Mouse (Mus musculus): ENCODE measurements around the gene Pkhd1. TPM values are rescaled to one million over a fixed set of nuclear protein-coding genes. Genes with fewer than 3 reads are reported as not detected.

Gene Pkhd1
- polyA plus RNA-seq, 1 experiment, result 1.1 TPM

DNA sequence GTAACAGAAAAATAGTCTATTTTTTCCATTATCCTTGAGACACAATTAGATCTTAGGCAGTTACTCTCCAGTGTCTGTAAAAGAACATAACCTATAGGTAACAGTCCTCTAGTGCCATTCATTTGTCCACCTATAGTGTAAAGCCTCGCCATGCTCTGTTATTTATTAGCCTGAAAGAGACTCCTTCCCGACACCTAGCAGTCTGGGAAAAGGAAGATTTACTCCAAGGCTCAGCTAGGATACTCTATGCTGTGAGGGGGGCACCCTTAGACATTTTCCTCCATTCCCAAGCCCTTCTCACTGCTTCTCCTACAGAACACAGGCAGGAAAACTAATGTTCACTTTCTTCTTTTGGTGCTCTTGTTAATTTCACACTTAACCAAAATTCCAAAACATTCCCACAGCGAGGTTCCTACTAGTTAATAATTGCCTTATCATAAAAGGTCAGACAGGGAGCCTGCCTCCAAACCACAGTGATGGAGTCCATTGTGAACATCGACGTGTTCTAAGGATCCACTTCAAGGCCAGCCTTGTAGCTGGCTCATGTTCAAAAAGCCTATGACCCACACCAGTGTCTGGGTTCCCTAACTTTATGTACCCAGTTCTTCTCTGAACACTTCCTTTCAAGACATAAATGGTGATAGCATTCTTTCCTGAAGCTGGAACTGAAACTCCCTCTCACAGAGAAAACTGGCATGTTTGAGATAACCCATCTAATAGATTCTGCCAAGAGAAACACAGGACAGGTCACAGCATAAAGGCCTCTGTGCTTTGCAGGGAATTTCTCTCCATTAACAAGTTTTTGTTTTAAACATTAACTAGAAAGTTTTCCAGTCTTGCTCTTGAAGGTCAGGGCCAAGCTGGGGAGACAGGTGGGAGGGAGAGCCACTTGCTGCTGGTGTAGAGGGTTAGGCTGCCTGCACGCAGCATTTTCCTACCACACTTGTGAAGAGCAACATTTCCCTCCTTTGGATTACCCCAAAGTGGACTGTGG, 35.9 kb upstream of the Pkhd1 start:
- Histone ChIP-seq H3K36me3 (ENCODE audit: control insufficient read depth, insufficient read depth) (no peaks in the 10 kb centered on the region), H3K27me3 (ENCODE audit: control insufficient read depth, insufficient read depth, insufficient read length) (no peaks in the 10 kb centered on the region)
- TF ChIP-seq CEBPB (IDR thresholded peaks at IDR 0.05; ENCODE audit: insufficient read depth, poor library complexity, severe bottlenecking) (no peak), MYOD1 (IDR thresholded peaks at IDR 0.05; ENCODE audit: control insufficient read depth in 1 of 3, insufficient read length in 2 of 3, low read depth in 2 of 3) (peak in 2 of 3 experiments; percentile 19 to 64), TCF3 (IDR thresholded peaks at IDR 0.05; ENCODE audit: insufficient read length, low read depth) (no peak), USF1 (IDR thresholded peaks at IDR 0.05; ENCODE audit: low read depth) (no peak), REST (IDR thresholded peaks at IDR 0.05; ENCODE audit: insufficient read depth, insufficient read length) (no peak), POLR2AphosphoS2 (IDR thresholded peaks at IDR 0.05; ENCODE audit: insufficient read length, low read depth) (no peak), MYOG (IDR thresholded peaks at IDR 0.05; ENCODE audit: control insufficient read depth in 1 of 3, insufficient read depth in 1 of 3, insufficient read length in 2 of 3, low read depth in 2 of 3) (peak in 1 of 3 experiments; percentile 65), TCF12 (IDR thresholded peaks at IDR 0.05; ENCODE audit: insufficient read depth, poor library complexity, severe bottlenecking) (no peak)

GRCm38 (mm10) chr1:20634856-20635255, 17.0 kb upstream of the Pkhd1 start:
- H3K4me3 ChIP-seq, result no peak overlapping the region
- H3K79me2 ChIP-seq (ENCODE audit: control insufficient read depth, insufficient read depth), result no peaks in the 10 kb centered on the region
- no peaks in the 10 kb centered on the region for H3K36me3 ChIP-seq (ENCODE audit: control insufficient read depth, insufficient read depth)
- TF ChIP-seq MYOG (IDR thresholded peaks at IDR 0.05; ENCODE audit: control insufficient read depth in 1 of 3, insufficient read depth in 1 of 3, insufficient read length in 2 of 3, low read depth in 2 of 3) (no peak), POLR2AphosphoS2 (IDR thresholded peaks at IDR 0.05; ENCODE audit: insufficient read length, low read depth) (no peak), REST (IDR thresholded peaks at IDR 0.05; ENCODE audit: insufficient read depth, insufficient read length) (no peak), TCF3 (IDR thresholded peaks at IDR 0.05; ENCODE audit: insufficient read length, low read depth) (no peak), MAX (IDR thresholded peaks at IDR 0.05; ENCODE audit: low read depth) (no peak), USF1 (IDR thresholded peaks at IDR 0.05; ENCODE audit: low read depth) (no peak), MYOD1 (IDR thresholded peaks at IDR 0.05; ENCODE audit: control insufficient read depth in 1 of 3, insufficient read length in 2 of 3, low read depth in 2 of 3) (no peak), E2F4 (IDR thresholded peaks at IDR 0.05; ENCODE audit: insufficient read depth) (no peak), TCF12 (IDR thresholded peaks at IDR 0.05; ENCODE audit: insufficient read depth, poor library complexity, severe bottlenecking) (no peak), CEBPB (IDR thresholded peaks at IDR 0.05; ENCODE audit: insufficient read depth, poor library complexity, severe bottlenecking) (no peak), POLR2A (IDR thresholded peaks at IDR 0.05; ENCODE audit: insufficient read length, low read depth) (no peak), SRF (IDR thresholded peaks at IDR 0.05; ENCODE audit: control insufficient read depth, insufficient read length, low read depth) (no peak)
- no peak overlapping the region for H3ac ChIP-seq (ENCODE audit: control insufficient read depth, insufficient read length)
- H3K4me2 ChIP-seq (ENCODE audit: low read depth), result peak overlapping the region; percentile 64
- H3K27me3 ChIP-seq (ENCODE audit: control insufficient read depth, insufficient read depth, insufficient read length), result no peaks in the 10 kb centered on the region

More for the DNA sequence above, 35.9 kb upstream of the Pkhd1 start:
- Histone ChIP-seq H3K4me3 (no peak overlapping the region), H3K4me2 (ENCODE audit: low read depth) (peak overlapping the region; percentile 48), H3K79me2 (ENCODE audit: control insufficient read depth, insufficient read depth) (no peaks in the 10 kb centered on the region), H3ac (ENCODE audit: control insufficient read depth, insufficient read length) (no peak overlapping the region)

DNA sequence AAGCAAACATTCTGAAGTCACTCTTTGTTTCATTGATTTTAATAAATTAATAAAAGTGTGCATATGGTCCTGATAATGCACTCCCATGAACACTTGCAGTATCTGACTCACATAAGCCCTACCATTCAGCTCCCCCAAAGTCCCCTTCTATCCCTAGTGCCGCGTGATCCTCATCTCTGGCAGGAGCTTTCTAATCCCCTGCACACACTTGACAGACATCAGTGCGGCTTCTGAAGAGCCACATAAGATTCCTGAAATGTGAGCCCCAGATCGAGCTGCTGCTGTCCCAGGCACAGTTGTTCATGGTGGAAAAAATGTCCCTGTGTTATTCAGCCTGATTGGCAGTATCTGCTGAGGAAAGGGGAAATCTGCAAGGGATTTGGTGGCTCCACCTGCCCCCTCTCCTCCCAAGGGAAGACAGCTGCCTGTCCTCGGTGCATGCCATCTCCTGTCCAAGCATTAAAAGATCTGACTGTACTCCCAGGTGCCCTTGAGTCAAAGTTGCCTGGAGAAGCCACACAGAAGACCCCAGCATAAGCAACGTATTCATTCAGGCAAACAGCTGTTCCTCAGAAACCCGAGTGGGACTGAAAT, 15.5 kb upstream of the Pkhd1 start:
- Histone ChIP-seq H3K79me2 (ENCODE audit: control insufficient read depth, insufficient read depth) (no peaks in the 10 kb centered on the region), H3ac (ENCODE audit: control insufficient read depth, insufficient read length) (no peak overlapping the region), H3K4me2 (ENCODE audit: low read depth) (peak overlapping the region; percentile 13), H3K4me3 (no peak overlapping the region), H3K27me3 (ENCODE audit: control insufficient read depth, insufficient read depth, insufficient read length) (no peaks in the 10 kb centered on the region), H3K36me3 (ENCODE audit: control insufficient read depth, insufficient read depth) (no peaks in the 10 kb centered on the region)
- TF ChIP-seq TCF12 (IDR thresholded peaks at IDR 0.05; ENCODE audit: insufficient read depth, poor library complexity, severe bottlenecking), result peak; percentile 94
- peak; percentile 82 to 97 (median 87) for TF ChIP-seq MYOG (IDR thresholded peaks at IDR 0.05; ENCODE audit: control insufficient read depth in 1 of 3, insufficient read depth in 1 of 3, insufficient read length in 2 of 3, low read depth in 2 of 3)
- TF ChIP-seq REST (IDR thresholded peaks at IDR 0.05; ENCODE audit: insufficient read depth, insufficient read length), result no peak
- peak; percentile 86 for TF ChIP-seq TCF3 (IDR thresholded peaks at IDR 0.05; ENCODE audit: insufficient read length, low read depth)
- TF ChIP-seq MYOD1 (IDR thresholded peaks at IDR 0.05; ENCODE audit: control insufficient read depth in 1 of 3, insufficient read length in 2 of 3, low read depth in 2 of 3), result peak; percentile 96 to 98 (median 97)
- TF ChIP-seq USF1 (IDR thresholded peaks at IDR 0.05; ENCODE audit: low read depth), result no peak
- no peak for TF ChIP-seq CEBPB (IDR thresholded peaks at IDR 0.05; ENCODE audit: insufficient read depth, poor library complexity, severe bottlenecking)

GRCm38 (mm10) chr1:20624564-20624963, 6.7 kb upstream of the Pkhd1 start:
- H3K4me3 ChIP-seq, result no peak overlapping the region
- peak overlapping the region; percentile 36 for H3K4me2 ChIP-seq (ENCODE audit: low read depth)
- no peaks in the 10 kb centered on the region for H3K79me2 ChIP-seq (ENCODE audit: control insufficient read depth, insufficient read depth)
- peak; percentile 20 to 93 (median 81) for TF ChIP-seq MYOD1 (IDR thresholded peaks at IDR 0.05; ENCODE audit: control insufficient read depth in 1 of 3, insufficient read length in 2 of 3, low read depth in 2 of 3)
- peak; percentile 82 for TF ChIP-seq TCF3 (IDR thresholded peaks at IDR 0.05; ENCODE audit: insufficient read length, low read depth)
- no peak for TF ChIP-seq E2F4 (IDR thresholded peaks at IDR 0.05; ENCODE audit: insufficient read depth)
- peak; percentile 96 for TF ChIP-seq TCF12 (IDR thresholded peaks at IDR 0.05; ENCODE audit: insufficient read depth, poor library complexity, severe bottlenecking)
- peak in 2 of 3 experiments; percentile 73 to 92 for TF ChIP-seq MYOG (IDR thresholded peaks at IDR 0.05; ENCODE audit: control insufficient read depth in 1 of 3, insufficient read depth in 1 of 3, insufficient read length in 2 of 3, low read depth in 2 of 3)
- no peaks in the 10 kb centered on the region for H3K36me3 ChIP-seq (ENCODE audit: control insufficient read depth, insufficient read depth)
- no peak overlapping the region for H3ac ChIP-seq (ENCODE audit: control insufficient read depth, insufficient read length)
- H3K27me3 ChIP-seq (ENCODE audit: control insufficient read depth, insufficient read depth, insufficient read length), result no peaks in the 10 kb centered on the region
